22 mouse cellular contexts compared by ENCODE assay signal in the genomic region with DNA sequence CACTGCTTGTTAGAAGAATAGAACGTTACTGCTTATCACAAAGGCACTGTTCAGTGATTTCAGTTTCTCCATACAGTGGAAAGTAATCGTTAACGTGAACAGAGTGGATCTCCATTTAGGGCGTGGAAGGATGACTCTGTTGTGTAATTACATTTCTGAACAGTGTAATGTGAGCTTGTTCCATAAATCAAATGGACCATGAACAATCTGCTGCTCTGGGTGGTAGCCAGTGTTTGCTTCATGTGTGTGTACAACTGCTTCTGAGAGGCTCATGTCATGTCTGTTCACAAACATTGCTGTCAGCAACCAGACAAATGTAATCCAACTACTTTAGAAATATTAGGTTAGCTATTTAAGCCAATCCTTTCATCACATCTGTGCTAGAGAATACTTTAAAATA. TPM values are rescaled to one million over a fixed set of nuclear protein-coding genes. Genes with fewer than 3 reads are reported as not detected.
DNase-seq lines count a peak whose midpoint lies in the region; ATAC-seq and TF ChIP-seq lines count a peak whose summit lies in the region.
"Had no signal": no experiment of that assay in that cellular context is flagged by ENCODE, and none has a peak within 500 bp of the region (broad histone marks: within the 10 kb centered on the region; RNA-seq: fewer than 3 reads in every experiment).

No protein-coding gene starts in this region.

- H3K27ac ChIP-seq in lung, postnatal 0 days (ENCODE audit: low read length) = no peak overlapping the region
- H3K27ac ChIP-seq: embryonic facial prominence, embryonic 15.5 days; forebrain, embryonic 10.5 days; gastrocnemius, adult 2 months; heart, embryonic 15.5 days; hindbrain, embryonic 13.5 days; hindbrain, postnatal 0 days had no signal

- TF ChIP-seq EP300 in lung, postnatal 0 days (IDR thresholded peaks at IDR 0.05) = no peak

- no peak for TF ChIP-seq POLR2A in lung, adult 2 months (IDR thresholded peaks at IDR 0.05; ENCODE audit: borderline replicate concordance, extremely low read depth, low read depth, low read length)

- peaks cover 32% of the 10 kb centered on the region; the same call in 1 of the 2 replicates for H3K36me3 ChIP-seq in lung, postnatal 0 days (ENCODE audit: insufficient read depth, low read length)

- H3K4me3 ChIP-seq in lung, postnatal 0 days (ENCODE audit: low read depth, low read length) = no peak overlapping the region
- no peak overlapping the region for H3K4me3 ChIP-seq in lung, adult 2 months (replicated peaks; ENCODE audit: extremely low read depth, low read depth, low read length)
- H3K4me3 ChIP-seq: embryonic facial prominence, embryonic 15.5 days; erythroblast, embryonic 14.5 days; forebrain, embryonic 10.5 days; gastrocnemius, adult 2 months; heart, embryonic 15.5 days; hindbrain, embryonic 13.5 days had no signal

- ATAC-seq in lung, postnatal 0 days = no peak
- 0 out of 2 replicates have a peak, but pooled peaks have one; percentile 52 for ATAC-seq in megakaryocyte-erythroid progenitor cell, adult 5-6 weeks (replicated peaks; ENCODE audit: low FRiP score, low TSS enrichment, poor library complexity, severe bottlenecking)
- ATAC-seq: forebrain, embryonic 14.5 days; hindbrain, postnatal 0 days had no signal

- WGBS in lung, postnatal 0 days = 61% methylated on average over 4 of the region's 4 CpGs
- 79% methylated on average over 4 of the region's 4 CpGs for WGBS in lung, adult 2 months

- H3K4me2 ChIP-seq in lung, postnatal 0 days (replicated peaks; ENCODE audit: low read depth, low read length) = no peak overlapping the region
- H3K4me2 ChIP-seq: embryonic facial prominence, embryonic 15.5 days; heart, embryonic 11.5 days; heart, embryonic 15.5 days; hindbrain, embryonic 13.5 days had no signal

- H3K4me1 ChIP-seq in lung, postnatal 0 days (ENCODE audit: insufficient read depth, low read depth, low read length) = no peaks in the 10 kb centered on the region
- H3K4me1 ChIP-seq in lung, adult 2 months (ENCODE audit: control insufficient read depth, insufficient read depth, low read length) = no peaks in the 10 kb centered on the region
- H3K4me1 ChIP-seq: embryonic facial prominence, embryonic 15.5 days; forebrain, embryonic 10.5 days; heart, embryonic 15.5 days; hindbrain, embryonic 13.5 days had no signal

- no peak for TF ChIP-seq CTCF in lung, postnatal 0 days (IDR thresholded peaks at IDR 0.05)
- TF ChIP-seq CTCF in lung, adult 2 months (IDR thresholded peaks at IDR 0.05; ENCODE audit: insufficient read depth, low read length) = no peak

- no peaks in the 10 kb centered on the region for H3K27me3 ChIP-seq in lung, postnatal 0 days (replicated peaks; ENCODE audit: insufficient read depth, low read length)
- H3K27me3 ChIP-seq: embryonic facial prominence, embryonic 15.5 days; heart, embryonic 15.5 days; hindbrain, embryonic 13.5 days had no signal

- H3K9me3 ChIP-seq in lung, postnatal 0 days (ENCODE audit: low read length) = no peaks in the 10 kb centered on the region
- H3K9me3 ChIP-seq: embryonic facial prominence, embryonic 15.5 days; forebrain, embryonic 10.5 days; heart, embryonic 15.5 days; hindbrain, embryonic 13.5 days had no signal

- peak; percentile 34 to 41 for DNase-seq in cerebellum, adult 18-20 months
- DNase-seq in cerebellum, adult 8-10 months = no peak
- DNase-seq in lung, postnatal 0 days (ENCODE audit: low spot score) = peak; percentile 20
- no peak for DNase-seq in lung, adult 2 months
- DNase-seq in heart, adult 11 months = no peak
- DNase-seq in right cerebral cortex, postnatal 14 days = no peak
- DNase-seq in heart, adult 9 months (ENCODE audit: low spot score in 2 of 2) = no peak
- DNase-seq: adrenal gland, postnatal 10 days; gastrocnemius, adult 2 months; gastrocnemius, postnatal 36 days; heart, adult 18-20 months; heart, postnatal 14 days; kidney, adult 11 months had no signal

- no peak overlapping the region for H3K9ac ChIP-seq in lung, postnatal 0 days (replicated peaks; ENCODE audit: low read depth)
- H3K9ac ChIP-seq: embryonic facial prominence, embryonic 15.5 days; heart, embryonic 15.5 days; hindbrain, embryonic 13.5 days had no signal

RNA-seq across cellular contexts. Expression of a gene that starts 27.5 kb away (rescaled TPM):
- polyA plus RNA-seq in lung, postnatal 0 days (2015; fragmentation: Nextera tagmentation; extraction: Ambion mirVana) = 7.4 and 8.8 TPM in 2 replicates
- polyA plus RNA-seq in lung, adult 2 months (2012; rRNA removed) = 20.6 and 30.5 TPM in 2 replicates
- total RNA-seq in megakaryocyte-erythroid progenitor cell, adult 5-6 weeks (2014; fragmentation: Nextera tagmentation) = 28.7 and 33.4 TPM in 2 replicates
- total RNA-seq in megakaryocyte-erythroid progenitor cell, adult 5-6 weeks (2017) = 14.7 and 21.0 TPM in 2 replicates

RNA-seq across cellular contexts. Expression of a gene that starts 49.8 kb away (rescaled TPM):
- 23.0 and 23.3 TPM in 2 replicates for polyA plus RNA-seq in lung, postnatal 0 days (2015; fragmentation: Nextera tagmentation; extraction: Ambion mirVana)
- polyA plus RNA-seq in lung, adult 2 months (2012; rRNA removed) = 2.7 and 4.9 TPM in 2 replicates
- 29.1 and 31.5 TPM in 2 replicates for total RNA-seq in megakaryocyte-erythroid progenitor cell, adult 5-6 weeks (2014; fragmentation: Nextera tagmentation)
- 58.8 and 95.1 TPM in 2 replicates for total RNA-seq in megakaryocyte-erythroid progenitor cell, adult 5-6 weeks (2017)

Comparison
In these comparisons a context has a peak if more than half of its experiments do, and no peak if none do; other contexts are left out.
1. DNase-seq: peak in cerebellum, adult 18-20 months (2 of 2) and lung, postnatal 0 days (single experiment); none in cerebellum, adult 8-10 months (single experiment), lung, adult 2 months (single experiment), heart, adult 11 months (single experiment), right cerebral cortex, postnatal 14 days (single experiment) and heart, adult 9 months (0 of 2).